In the genomic region with DNA sequence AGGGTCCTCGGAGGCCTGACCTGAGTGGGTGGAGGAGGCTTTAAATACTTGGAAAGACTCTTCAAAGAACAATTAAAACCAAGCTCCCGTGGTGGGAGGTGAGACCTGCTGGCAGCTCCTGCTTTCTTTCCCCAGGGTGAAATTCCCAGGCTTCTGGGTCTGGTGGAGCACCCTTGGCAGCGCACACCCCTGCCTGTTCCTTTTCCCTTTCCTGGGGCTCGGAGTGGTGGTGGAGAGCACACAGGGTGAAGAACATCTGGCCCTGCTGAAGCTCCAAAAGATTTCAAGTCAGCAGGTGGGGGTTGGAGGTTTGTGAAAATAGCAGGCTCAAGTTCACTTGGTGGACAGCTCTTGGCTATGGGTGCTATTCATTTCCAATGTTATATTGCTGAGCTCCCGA, we compare ENCODE assay signal across 24 mouse cellular contexts.
DNase-seq lines count a peak whose midpoint lies in the region; ATAC-seq lines count a peak whose summit lies in the region.
"Had no signal": no experiment of that assay in that cellular context is flagged by ENCODE, and none has a peak within 500 bp of the region (broad histone marks: within the 10 kb centered on the region; RNA-seq: fewer than 3 reads in every experiment).

No protein-coding gene starts in this region.

- 44% methylated on average over 5 of the region's 5 CpGs for WGBS in embryonic facial prominence, embryonic 15.5 days
- 66% methylated on average over 5 of the region's 5 CpGs for WGBS in embryonic facial prominence, embryonic 10.5 days
- 16% methylated on average over 5 of the region's 5 CpGs for WGBS in kidney, embryonic 14.5 days

- ATAC-seq in embryonic facial prominence, embryonic 15.5 days (ENCODE audit: insufficient number of reproducible peaks, low FRiP score, low TSS enrichment, low read depth), result 0 out of 2 replicates have a peak, but pooled peaks have one; percentile 19
- ATAC-seq in kidney, embryonic 14.5 days (ENCODE audit: low FRiP score, low TSS enrichment), result peak; percentile 46; the same call in 1 of the 2 replicates
- ATAC-seq: activated CD4-positive, CD25-positive, alpha-beta regulatory T cell, adult 4 months; forebrain, embryonic 14.5 days; hindbrain, embryonic 16.5 days; inflammation-experienced regulatory T-cells, adult 6 months; Patski had no signal

- H3K4me2 ChIP-seq in embryonic facial prominence, embryonic 15.5 days (replicated peaks), result no peak overlapping the region
- H3K4me2 ChIP-seq in kidney, embryonic 14.5 days (replicated peaks; ENCODE audit: low read depth, low read length), result no peak overlapping the region
- H3K4me2 ChIP-seq: heart, embryonic 15.5 days had no signal

- no peaks in the 10 kb centered on the region for H3K36me3 ChIP-seq in embryonic facial prominence, embryonic 15.5 days
- no peaks in the 10 kb centered on the region for H3K36me3 ChIP-seq in embryonic facial prominence, embryonic 10.5 days (replicated peaks)
- no peaks in the 10 kb centered on the region for H3K36me3 ChIP-seq in kidney, embryonic 14.5 days (ENCODE audit: control insufficient read depth, insufficient read depth, low read length)
- H3K36me3 ChIP-seq: forebrain, embryonic 10.5 days; heart, embryonic 10.5 days; heart, embryonic 15.5 days had no signal

- no peak overlapping the region for H3K9ac ChIP-seq in embryonic facial prominence, embryonic 15.5 days
- H3K9ac ChIP-seq in kidney, embryonic 14.5 days (ENCODE audit: low read depth, low read length), result no peak overlapping the region
- H3K9ac ChIP-seq: heart, embryonic 15.5 days had no signal

- no peaks in the 10 kb centered on the region for H3K9me3 ChIP-seq in embryonic facial prominence, embryonic 15.5 days (replicated peaks)
- no peaks in the 10 kb centered on the region for H3K9me3 ChIP-seq in embryonic facial prominence, embryonic 10.5 days
- H3K9me3 ChIP-seq in kidney, embryonic 14.5 days (ENCODE audit: control insufficient read depth, low read length), result no peaks in the 10 kb centered on the region
- H3K9me3 ChIP-seq: forebrain, embryonic 10.5 days; heart, embryonic 10.5 days; heart, embryonic 15.5 days had no signal

- no peak for DNase-seq in embryonic facial prominence, embryonic 10.5 days (ENCODE audit: low spot score)
- no peak for DNase-seq in kidney, adult 11 months
- peak; percentile 16 to 24 for DNase-seq in kidney, postnatal 4 days
- no peak for DNase-seq in kidney, adult 8-10 months
- no peak for DNase-seq in thymus, adult 18-20 months
- DNase-seq: adrenal gland, adult 2 months; cerebellum, adult 18-20 months; cerebellum, adult 9-11 months; cerebellum, postnatal 36 days; gastrocnemius, postnatal 36 days; heart, adult 18-20 months; heart, postnatal 14 days had no signal

- no peaks in the 10 kb centered on the region for H3K27me3 ChIP-seq in embryonic facial prominence, embryonic 15.5 days
- H3K27me3 ChIP-seq in embryonic facial prominence, embryonic 10.5 days (replicated peaks; ENCODE audit: low read depth, poor library complexity, severe bottlenecking), result no peaks in the 10 kb centered on the region
- H3K27me3 ChIP-seq in kidney, embryonic 14.5 days (ENCODE audit: control insufficient read depth, insufficient read depth, low read length), result no peaks in the 10 kb centered on the region
- H3K27me3 ChIP-seq: CH12.LX; heart, embryonic 15.5 days; Patski had no signal

- H3K4me3 ChIP-seq in embryonic facial prominence, embryonic 15.5 days (replicated peaks), result no peak overlapping the region
- no peak overlapping the region for H3K4me3 ChIP-seq in embryonic facial prominence, embryonic 10.5 days
- no peak overlapping the region for H3K4me3 ChIP-seq in kidney, embryonic 14.5 days (ENCODE audit: low read length)
- H3K4me3 ChIP-seq: erythroblast, embryonic 14.5 days; forebrain, embryonic 10.5 days; heart, embryonic 10.5 days; heart, embryonic 15.5 days had no signal

- 0 out of 2 replicates have a peak, but pooled peaks cover 5% of the 10 kb centered on the region for H3K4me1 ChIP-seq in embryonic facial prominence, embryonic 15.5 days
- peaks cover 8% of the 10 kb centered on the region for H3K4me1 ChIP-seq in embryonic facial prominence, embryonic 10.5 days
- peaks cover 6% of the 10 kb centered on the region for H3K4me1 ChIP-seq in kidney, embryonic 14.5 days (ENCODE audit: control insufficient read depth, insufficient read depth, low read length)
- H3K4me1 ChIP-seq: forebrain, embryonic 10.5 days; heart, embryonic 10.5 days had no signal

- no peak overlapping the region for H3K27ac ChIP-seq in embryonic facial prominence, embryonic 15.5 days (replicated peaks)
- H3K27ac ChIP-seq in embryonic facial prominence, embryonic 10.5 days (replicated peaks), result no peak overlapping the region
- H3K27ac ChIP-seq in kidney, embryonic 14.5 days (ENCODE audit: low read depth, low read length), result no peak overlapping the region
- H3K27ac ChIP-seq: forebrain, embryonic 10.5 days; heart, embryonic 10.5 days; heart, embryonic 15.5 days had no signal

Comparison
In these comparisons a context has a peak if more than half of its experiments do, and no peak if none do; other contexts are left out.
1. DNase-seq: peak in kidney, postnatal 4 days (2 of 2); none in embryonic facial prominence, embryonic 10.5 days (single experiment), kidney, adult 11 months (single experiment), kidney, adult 8-10 months (0 of 2) and thymus, adult 18-20 months (0 of 2).